Mouse (Mus musculus) kidney, adult 2 months (tissue): ENCODE results near the gene Hspa4. TPM values are rescaled to one million over a fixed set of nuclear protein-coding genes. Genes with fewer than 3 reads are reported as not detected.
A peak's percentile ranks its signal among the peaks of the same experiment; 100 is the strongest.
"Not testable (repeated sequence)": the region's sequence is repeated elsewhere in the genome, so short reads cannot be mapped to it uniquely, and the experiment has no call there.

ENCODE experiments used
- DNase-seq: peaks from one replicate; pipeline ENCODE4 v3.0.0; 2021
- H3K27ac ChIP-seq: fragments of 200-500 bp; 2 replicates; pipeline ENCODE4 v1.5.1; 2012; ENCODE audit warnings: low read depth, low read length, control low read depth, inconsistent platforms; ENCODE audit not compliant: insufficient read depth
- H3K27me3 ChIP-seq: fragments of 200-500 bp; replicated peaks from 2 replicates; pipeline ENCODE4 v1.6.1; 2012; ENCODE audit warnings: mild to moderate bottlenecking, moderate library complexity, low read length, inconsistent platforms; ENCODE audit not compliant: control insufficient read depth, insufficient read depth
- H3K36me3 ChIP-seq: fragments of 200-500 bp; 2 replicates; pipeline ENCODE4 v1.6.1; 2012; ENCODE audit warnings: mild to moderate bottlenecking, moderate library complexity, low read length, inconsistent platforms; ENCODE audit not compliant: control insufficient read depth, insufficient read depth
- H3K4me1 ChIP-seq: fragments of 200-500 bp; 2 replicates; pipeline ENCODE4 v1.6.1; 2011; ENCODE audit warnings: low read length; ENCODE audit not compliant: control insufficient read depth, insufficient read depth
- H3K4me3 ChIP-seq: fragments of 200-500 bp; 2 replicates; pipeline ENCODE4 v1.5.1; 2011; ENCODE audit warnings: mild to moderate bottlenecking, low read depth, low read length, control low read depth; ENCODE audit not compliant: insufficient read depth
- CTCF ChIP-seq: fragments of 200-500 bp; conservative IDR thresholded peaks from 2 replicates; pipeline ENCODE4 v1.5.1; 2011; ENCODE audit warnings: low read depth, mild to moderate bottlenecking, control low read depth, low read length, moderate library complexity, mixed read lengths; ENCODE audit not compliant: insufficient read depth, insufficient read length
- POLR2A ChIP-seq: fragments of 200-500 bp; IDR thresholded peaks from one replicate; pipeline ENCODE4 v1.6.1; 2011; ENCODE audit warnings: low read depth, low read length, control low read depth
- WGBS: fragments of 180-500 bp; shearing (Covaris S2); methylation state at CpG from one replicate; pipeline ENCODE4 v1.1.7; 2018; 5-methylcytosine and 5-hydroxymethylcytosine counted together
- polyA plus RNA-seq: library from polyadenylated mRNA; depleted of rRNA; stranded (reverse); fragments of >200 nt; gene quantifications from 2 replicates; pipeline ENCODE4 v1.2.3, GENCODE M21; 2012

The Hspa4 gene
- polyA plus RNA-seq, 1 experiment, result 24.8 TPM

DNA sequence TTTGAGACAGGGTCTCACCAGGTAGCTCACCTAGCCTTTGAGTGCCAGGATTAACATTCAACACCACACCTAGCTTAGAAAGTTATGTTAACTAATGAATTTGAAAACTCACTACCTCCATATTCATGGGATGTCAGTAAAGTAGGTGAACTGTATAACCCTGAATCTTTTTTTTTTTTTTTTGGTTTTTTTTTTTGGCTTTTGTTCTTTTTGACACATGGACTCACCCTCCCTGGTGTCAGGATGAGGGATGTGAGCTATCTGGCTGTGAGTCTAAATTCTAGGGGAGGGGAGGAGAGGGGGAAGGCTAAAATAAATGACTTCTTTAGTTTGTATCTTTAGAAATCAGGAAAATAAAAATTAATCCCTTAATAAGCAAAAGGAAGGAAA, 35.9 kb upstream of the Hspa4 start:
- no peak for TF ChIP-seq CTCF
- TF ChIP-seq POLR2A, result no peak
- Histone ChIP-seq H3K27ac (no peak overlapping the region), H3K4me3 (no peak overlapping the region), H3K27me3 (no peaks in the 10 kb centered on the region), H3K36me3 (no peaks in the 10 kb centered on the region; the same call in 1 of the 2 replicates), H3K4me1 (no peaks in the 10 kb centered on the region)
- no peak for DNase-seq

DNA sequence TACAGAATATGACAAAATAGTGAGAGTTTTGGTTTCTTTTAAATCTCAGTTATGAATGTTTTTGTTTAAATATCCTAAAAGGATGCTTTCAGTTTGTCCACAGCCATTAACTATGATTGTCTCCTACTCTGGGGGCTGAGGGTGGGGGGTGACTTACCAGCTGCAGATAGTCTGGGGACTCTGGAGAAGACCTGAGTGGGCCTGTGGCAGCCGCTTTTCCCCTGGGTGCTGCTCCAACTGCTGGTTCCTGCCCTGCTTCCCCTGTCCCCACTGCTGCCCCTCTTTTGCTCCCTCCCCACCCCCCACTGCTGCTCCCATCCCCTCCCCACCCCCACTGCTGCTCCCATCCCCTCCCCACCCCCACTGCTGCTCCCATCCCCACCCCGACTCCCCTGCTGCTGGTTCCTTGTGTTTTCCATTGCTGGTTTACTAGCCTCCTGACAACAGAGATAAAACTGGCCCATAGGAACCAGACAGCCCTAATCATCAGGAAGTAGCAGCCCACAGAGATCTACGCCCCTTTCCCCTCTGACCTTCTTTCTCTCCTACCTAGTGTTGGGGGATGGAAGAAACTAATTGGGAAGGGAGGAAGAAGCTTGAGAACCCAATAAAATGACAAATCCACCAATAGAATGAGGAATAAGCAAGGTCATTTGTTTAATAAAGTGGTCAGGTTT, 35.4 kb upstream of the Hspa4 start:
- Histone ChIP-seq H3K36me3 (no peaks in the 10 kb centered on the region; the same call in 1 of the 2 replicates), H3K27ac (no peak overlapping the region), H3K4me3 (no peak overlapping the region), H3K27me3 (no peaks in the 10 kb centered on the region), H3K4me1 (no peaks in the 10 kb centered on the region)
- DNase-seq, result no peak
- TF ChIP-seq POLR2A (no peak), CTCF (no peak)
- 82% methylated on average over 3 of the region's 3 CpGs for WGBS

DNA sequence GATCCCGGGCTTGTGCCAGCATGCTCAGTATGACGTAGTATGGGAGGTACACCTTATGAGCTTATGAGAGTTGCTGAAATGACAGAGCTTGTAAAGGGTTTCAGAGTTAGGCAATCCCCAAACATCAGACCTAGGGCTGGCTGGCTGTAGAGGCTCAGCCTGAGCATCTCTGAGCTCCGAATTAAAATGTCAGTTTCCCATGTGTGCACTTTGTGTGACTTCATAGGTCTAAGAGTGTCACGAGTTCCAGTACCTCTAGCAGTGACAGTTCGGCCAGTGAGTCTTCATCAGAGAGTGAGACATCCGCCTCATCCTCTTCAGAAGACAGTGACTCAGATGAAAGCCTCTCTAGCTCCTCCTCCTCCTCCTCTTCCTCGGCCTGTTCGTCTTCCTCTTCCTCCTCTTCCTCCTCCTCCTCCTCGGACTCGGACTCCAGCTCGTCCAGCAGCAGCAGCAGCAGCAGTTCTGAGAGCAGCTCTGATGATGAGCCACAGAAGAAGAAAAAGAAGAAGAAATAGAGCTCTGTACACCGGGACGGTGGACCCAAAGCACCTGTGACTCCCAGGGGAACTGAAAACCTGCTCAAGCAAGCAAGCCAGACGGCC, 31.9 kb upstream of the Hspa4 start:
- DNase-seq, result no peak
- 88% methylated on average over 14 of the region's 14 CpGs for WGBS
- Histone ChIP-seq H3K27ac (no peak overlapping the region), H3K36me3 (no peaks in the 10 kb centered on the region; the same call in 1 of the 2 replicates), H3K4me3 (no peak overlapping the region), H3K27me3 (no peaks in the 10 kb centered on the region), H3K4me1 (no peaks in the 10 kb centered on the region)
- TF ChIP-seq CTCF, result no peak
- TF ChIP-seq POLR2A, result no peak

DNA sequence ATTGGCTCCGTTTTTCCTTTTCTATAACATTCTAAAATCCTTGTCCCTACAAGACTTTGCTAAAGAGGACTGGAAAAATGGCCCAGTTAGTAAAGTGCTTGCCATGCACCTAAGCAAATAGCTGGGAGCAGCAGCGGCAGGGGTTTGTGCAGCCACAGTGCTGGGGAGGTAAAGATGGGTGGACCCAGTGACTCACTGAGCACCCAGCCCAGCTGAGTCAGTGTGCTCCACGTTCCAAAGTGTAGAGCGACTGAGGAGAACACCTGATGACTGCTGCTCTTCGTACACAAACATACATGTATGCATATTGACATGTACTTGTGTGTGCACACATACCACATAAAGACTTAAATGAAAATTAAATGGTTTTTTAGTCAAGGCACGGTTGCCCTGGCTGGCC, 30.9 kb upstream of the Hspa4 start:
- H3K4me3 ChIP-seq, result no peak overlapping the region
- 97% methylated on average over 6 of the region's 6 CpGs for WGBS

DNA sequence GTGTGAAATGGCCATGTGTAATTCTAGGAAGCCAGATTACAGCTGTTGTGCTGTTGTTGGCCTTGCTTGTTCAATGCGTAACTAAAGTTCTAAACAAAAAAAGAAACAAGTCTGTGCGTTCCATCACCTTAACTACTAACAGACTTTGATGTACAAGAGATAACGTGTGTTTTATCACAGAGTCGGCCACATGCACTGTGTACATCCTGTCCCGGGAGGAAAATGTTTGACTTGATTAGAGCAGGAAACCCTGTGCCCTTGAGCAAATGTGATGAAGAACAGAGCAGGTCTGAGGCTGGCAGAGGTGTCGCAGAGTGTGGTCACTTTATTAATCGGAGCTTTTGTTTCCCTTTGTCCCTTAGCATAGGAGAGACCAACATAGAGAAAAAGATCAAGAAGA, 30.1 kb upstream of the Hspa4 start:
- Histone ChIP-seq H3K36me3 (no peaks in the 10 kb centered on the region; the same call in 1 of the 2 replicates), H3K27me3 (no peaks in the 10 kb centered on the region), H3K4me1 (no peaks in the 10 kb centered on the region), H3K4me3 (no peak overlapping the region), H3K27ac (no peak overlapping the region)
- WGBS, result 80% methylated on average over 7 of the region's 7 CpGs
- TF ChIP-seq CTCF (no peak), POLR2A (no peak)
- DNase-seq, result no peak

More for the DNA sequence above, 30.9 kb upstream of the Hspa4 start:
- H3K36me3 ChIP-seq, result no peaks in the 10 kb centered on the region; the same call in 1 of the 2 replicates
- H3K27me3 ChIP-seq, result no peaks in the 10 kb centered on the region
- no peak for DNase-seq
- no peak overlapping the region for H3K27ac ChIP-seq
- no peak for TF ChIP-seq CTCF
- no peak for TF ChIP-seq POLR2A
- H3K4me1 ChIP-seq, result no peaks in the 10 kb centered on the region

DNA sequence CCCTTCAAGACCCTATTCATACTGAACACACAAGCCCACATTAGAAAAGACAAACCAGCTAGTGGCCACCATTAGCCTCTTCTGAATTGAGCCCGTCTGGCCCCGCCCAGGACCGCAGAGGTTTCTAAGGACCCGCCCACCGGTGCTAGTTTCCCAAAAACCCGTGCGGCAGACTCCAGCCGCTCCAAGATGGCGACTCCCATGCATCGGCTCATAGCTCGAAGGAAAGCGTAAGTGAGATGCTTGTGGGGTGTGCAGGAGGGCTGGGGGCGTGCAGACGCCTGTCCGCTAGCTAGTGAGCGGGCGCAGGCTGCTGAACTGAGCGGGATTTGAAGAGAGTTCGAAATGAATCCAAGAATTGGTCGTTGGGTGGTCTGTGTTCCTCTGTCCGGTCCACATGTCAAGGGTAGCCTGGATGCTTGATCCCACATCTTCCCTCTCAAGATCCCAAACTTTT, 24.3 kb upstream of the Hspa4 start, which contains the start of gene Zcchc10:
Gene Zcchc10 (plus strand): TSS at position 168 of the 457 bp plus-strand sequence.
- peak within 1 kb of the TSS; percentile 99 for H3K4me3 ChIP-seq
- DNase-seq, result peak; percentile 94
- H3K4me1 ChIP-seq, result no peaks in the 10 kb centered on the region
- 0 out of 2 replicates have a peak within 1 kb of the TSS, but pooled peaks have one; percentile 42 for H3K27ac ChIP-seq
- H3K36me3 ChIP-seq, result no peaks in the 10 kb centered on the region
- TF ChIP-seq POLR2A, result peak; percentile 40
- no peak for TF ChIP-seq CTCF
- under 1% methylated on average over 21 of the region's 21 CpGs for WGBS
- H3K27me3 ChIP-seq, result no peaks in the 10 kb centered on the region

DNA sequence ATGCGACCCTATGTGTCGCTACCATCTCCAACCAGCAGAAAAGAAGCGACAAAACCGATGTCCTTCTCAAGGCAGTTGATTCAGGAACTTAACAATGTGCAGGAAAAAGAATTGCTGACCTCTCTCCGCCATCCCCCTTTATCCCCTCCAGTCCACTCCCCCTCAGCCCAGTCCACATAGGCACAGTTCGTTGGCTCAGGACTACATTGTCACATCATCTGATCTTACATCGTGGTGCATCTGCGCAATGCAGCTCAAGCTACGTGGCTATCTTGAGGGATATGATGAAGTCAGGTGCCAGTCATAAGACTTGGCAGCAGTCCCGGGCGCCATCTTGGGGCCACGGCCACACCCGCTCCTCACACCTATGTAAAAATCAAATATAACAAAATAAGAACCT, 19.6 kb upstream of the Hspa4 start:
- not testable (repeated sequence) for DNase-seq

DNA sequence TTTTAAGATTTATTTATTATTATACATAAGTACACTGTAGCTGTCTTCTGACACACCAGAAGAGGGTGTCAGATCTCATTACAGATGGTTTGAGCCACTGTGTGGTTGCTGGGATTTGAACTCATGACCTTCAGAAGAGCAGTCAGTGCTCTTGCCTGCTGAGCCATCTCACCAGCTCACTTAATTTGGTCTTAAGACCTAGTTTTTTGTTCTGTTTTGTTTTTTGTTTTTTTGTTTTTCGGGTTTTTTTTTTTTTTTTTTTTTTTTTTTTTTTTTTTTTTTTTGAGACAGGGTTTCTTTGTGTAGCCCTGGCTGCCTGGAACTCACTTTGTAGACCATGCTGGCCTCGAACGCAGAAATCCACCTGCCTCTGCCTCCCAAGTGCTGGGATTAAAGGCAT, 18.3 kb upstream of the Hspa4 start:
- H3K4me3 ChIP-seq, H3K27ac ChIP-seq, DNase-seq, H3K4me1 ChIP-seq, H3K27me3 ChIP-seq, H3K36me3 ChIP-seq: not testable (repeated sequence)
- 93% methylated on average over 3 of the region's 3 CpGs for WGBS

More for the DNA sequence above, 19.6 kb upstream of the Hspa4 start:
- H3K4me3 ChIP-seq, H3K27me3 ChIP-seq, H3K4me1 ChIP-seq, H3K36me3 ChIP-seq, H3K27ac ChIP-seq: not testable (repeated sequence)
- 94% methylated on average over 13 of the region's 13 CpGs for WGBS
